ENCODE assay signal across 22 mouse cellular contexts in genomic region chr2:167878255-167878865, GRCm38 (mm10). TPM values are rescaled to one million over a fixed set of nuclear protein-coding genes. Genes with fewer than 3 reads are reported as not detected.
DNase-seq lines count a peak whose midpoint lies in the region; ATAC-seq and TF ChIP-seq lines count a peak whose summit lies in the region.
"Had no signal": no experiment of that assay in that cellular context is flagged by ENCODE, and none has a peak within 500 bp of the region (broad histone marks: within the 10 kb centered on the region; RNA-seq: fewer than 3 reads in every experiment).

No protein-coding gene starts in this region.

- ATAC-seq in lung, embryonic 14.5 days (ENCODE audit: insufficient read depth), result peak; percentile 90
- peak; percentile 89 for ATAC-seq in lung, postnatal 0 days
- no peak for ATAC-seq in hindbrain, embryonic 12.5 days (ENCODE audit: low FRiP score)
- ATAC-seq: activated CD4-positive, CD25-positive, alpha-beta regulatory T cell, adult 4 months; forebrain, embryonic 13.5 days; forebrain, postnatal 0 days; Patski had no signal

- H3K27me3 ChIP-seq in lung, embryonic 14.5 days (ENCODE audit: insufficient read depth, low read length), result no peaks in the 10 kb centered on the region
- H3K27me3 ChIP-seq in lung, postnatal 0 days (replicated peaks; ENCODE audit: insufficient read depth, low read length), result no peaks in the 10 kb centered on the region
- H3K27me3 ChIP-seq in hindbrain, embryonic 12.5 days, result no peaks in the 10 kb centered on the region
- H3K27me3 ChIP-seq: forebrain, embryonic 13.5 days; heart, embryonic 15.5 days; hindbrain, embryonic 15.5 days; Patski had no signal

- peaks cover 10% of the 10 kb centered on the region for H3K4me1 ChIP-seq in lung, embryonic 14.5 days (ENCODE audit: insufficient read depth)
- no peaks in the 10 kb centered on the region; the same call in 1 of the 2 replicates for H3K4me1 ChIP-seq in lung, adult 2 months (ENCODE audit: control insufficient read depth, insufficient read depth, low read length)
- H3K4me1 ChIP-seq in lung, postnatal 0 days (ENCODE audit: insufficient read depth, low read depth, low read length), result no peaks in the 10 kb centered on the region; the same call in 1 of the 2 replicates
- no peaks in the 10 kb centered on the region for H3K4me1 ChIP-seq in hindbrain, embryonic 12.5 days
- H3K4me1 ChIP-seq: forebrain, embryonic 13.5 days; hindbrain, embryonic 15.5 days had no signal

- TF ChIP-seq POLR2A in lung, adult 2 months (IDR thresholded peaks at IDR 0.05; ENCODE audit: borderline replicate concordance, extremely low read depth, low read depth, low read length), result no peak

- H3K4me3 ChIP-seq in lung, embryonic 14.5 days (ENCODE audit: low read depth, low read length), result no peak overlapping the region
- H3K4me3 ChIP-seq in lung, adult 2 months (replicated peaks; ENCODE audit: extremely low read depth, low read depth, low read length), result no peak overlapping the region
- H3K4me3 ChIP-seq in lung, postnatal 0 days (ENCODE audit: low read depth, low read length), result no peak overlapping the region
- H3K4me3 ChIP-seq in hindbrain, embryonic 12.5 days, result no peak overlapping the region
- H3K4me3 ChIP-seq: embryonic facial prominence, embryonic 10.5 days; forebrain, embryonic 13.5 days; gastrocnemius, adult 2 months; heart, embryonic 15.5 days; hindbrain, embryonic 10.5 days; hindbrain, embryonic 15.5 days had no signal

- DNase-seq in lung, embryonic 14.5 days, result peak; percentile 89
- DNase-seq in lung, adult 2 months, result no peak
- DNase-seq in 416B (ENCODE audit: low read depth), result peak; percentile 40
- DNase-seq in lung, postnatal 0 days (ENCODE audit: low spot score), result peak; percentile 92
- peak; percentile 64 to 91 for DNase-seq in lung, postnatal 4 days
- no peak for DNase-seq in spleen, postnatal 14 days (ENCODE audit: low spot score in 2 of 2)
- DNase-seq: adrenal gland, postnatal 14 days; cerebellum, adult 18-20 months; cerebellum, adult 9-11 months; cerebellum, postnatal 36 days; forebrain, postnatal 0 days; gastrocnemius, adult 2 months; heart, adult 18-20 months had no signal

- WGBS in lung, embryonic 14.5 days, result 11% methylated on average over 11 of the region's 11 CpGs
- 29% methylated on average over 11 of the region's 11 CpGs for WGBS in lung, adult 2 months
- 20% methylated on average over 11 of the region's 11 CpGs for WGBS in lung, postnatal 0 days
- WGBS in hindbrain, embryonic 12.5 days, result 69% methylated on average over 11 of the region's 11 CpGs

- no peak overlapping the region for H3K9ac ChIP-seq in lung, embryonic 14.5 days
- 0 out of 2 replicates have a peak overlapping the region, but pooled peaks have one; percentile 5 for H3K9ac ChIP-seq in lung, postnatal 0 days (replicated peaks; ENCODE audit: low read depth)
- H3K9ac ChIP-seq in hindbrain, embryonic 12.5 days, result no peak overlapping the region
- H3K9ac ChIP-seq: forebrain, embryonic 13.5 days; forebrain, postnatal 0 days; heart, embryonic 15.5 days; hindbrain, embryonic 15.5 days had no signal

- no peak for TF ChIP-seq CTCF in lung, embryonic 14.5 days (IDR thresholded peaks at IDR 0.05; ENCODE audit: low read depth)
- TF ChIP-seq CTCF in lung, adult 2 months (IDR thresholded peaks at IDR 0.05; ENCODE audit: insufficient read depth, low read length), result no peak
- no peak for TF ChIP-seq CTCF in lung, postnatal 0 days (IDR thresholded peaks at IDR 0.05)

- H3K9me3 ChIP-seq in lung, embryonic 14.5 days (ENCODE audit: low read depth, low read length), result no peaks in the 10 kb centered on the region
- no peaks in the 10 kb centered on the region for H3K9me3 ChIP-seq in lung, postnatal 0 days (ENCODE audit: low read length)
- H3K9me3 ChIP-seq in hindbrain, embryonic 12.5 days (replicated peaks), result no peaks in the 10 kb centered on the region
- H3K9me3 ChIP-seq: heart, embryonic 15.5 days; hindbrain, embryonic 15.5 days had no signal

- peak; percentile 81 for TF ChIP-seq EP300 in lung, postnatal 0 days (IDR thresholded peaks at IDR 0.05)

- no peaks in the 10 kb centered on the region for H3K36me3 ChIP-seq in lung, embryonic 14.5 days (ENCODE audit: insufficient read depth)
- H3K36me3 ChIP-seq in lung, postnatal 0 days (ENCODE audit: insufficient read depth, low read length), result no peaks in the 10 kb centered on the region
- no peaks in the 10 kb centered on the region for H3K36me3 ChIP-seq in hindbrain, embryonic 12.5 days
- H3K36me3 ChIP-seq: embryonic facial prominence, embryonic 10.5 days; heart, embryonic 15.5 days; hindbrain, embryonic 10.5 days; hindbrain, embryonic 15.5 days had no signal

- peak overlapping the region; percentile 79 for H3K27ac ChIP-seq in lung, embryonic 14.5 days (ENCODE audit: low read depth)
- peak overlapping the region; percentile 89 for H3K27ac ChIP-seq in lung, postnatal 0 days (ENCODE audit: low read length)
- H3K27ac ChIP-seq in hindbrain, embryonic 12.5 days, result no peak overlapping the region
- H3K27ac ChIP-seq: embryonic facial prominence, embryonic 10.5 days; forebrain, embryonic 13.5 days; gastrocnemius, adult 2 months; heart, embryonic 15.5 days; hindbrain, embryonic 10.5 days; hindbrain, embryonic 15.5 days had no signal

- peak overlapping the region; percentile 36; the same call in 1 of the 2 replicates for H3K4me2 ChIP-seq in lung, embryonic 14.5 days
- H3K4me2 ChIP-seq in lung, postnatal 0 days (replicated peaks; ENCODE audit: low read depth, low read length), result peak overlapping the region; percentile 30; the same call in 1 of the 2 replicates
- H3K4me2 ChIP-seq in hindbrain, embryonic 12.5 days (replicated peaks), result no peak overlapping the region
- H3K4me2 ChIP-seq: forebrain, embryonic 13.5 days; heart, embryonic 11.5 days; heart, embryonic 15.5 days; hindbrain, embryonic 15.5 days had no signal

RNA-seq across cellular contexts. Expression of gene Ptpn1, which starts 53.5 kb away (rescaled TPM):
- polyA plus RNA-seq in lung, embryonic 14.5 days (2014; fragmentation: Nextera tagmentation; extraction: Ambion mirVana), result 59.3 and 61.3 TPM in 2 replicates
- polyA plus RNA-seq in lung, adult 2 months (2012; rRNA removed), result 65.9 and 69.9 TPM in 2 replicates
- 81.2 and 94.5 TPM in 2 replicates for polyA plus RNA-seq in lung, postnatal 0 days (2015; fragmentation: Nextera tagmentation; extraction: Ambion mirVana)
- 96.9 and 118 TPM in 2 replicates for polyA plus RNA-seq in hindbrain, embryonic 12.5 days (2016; fragmentation: Nextera tagmentation; extraction: Ambion mirVana)

Comparison
In these comparisons a context has a peak if more than half of its experiments do, and no peak if none do; other contexts are left out.
1. DNase-seq: peak in lung, embryonic 14.5 days (single experiment), 416B (single experiment), lung, postnatal 0 days (single experiment) and lung, postnatal 4 days (2 of 2); none in lung, adult 2 months (single experiment) and spleen, postnatal 14 days (0 of 2).